ENCODE assay signal across 22 mouse cellular contexts in the genomic region with DNA sequence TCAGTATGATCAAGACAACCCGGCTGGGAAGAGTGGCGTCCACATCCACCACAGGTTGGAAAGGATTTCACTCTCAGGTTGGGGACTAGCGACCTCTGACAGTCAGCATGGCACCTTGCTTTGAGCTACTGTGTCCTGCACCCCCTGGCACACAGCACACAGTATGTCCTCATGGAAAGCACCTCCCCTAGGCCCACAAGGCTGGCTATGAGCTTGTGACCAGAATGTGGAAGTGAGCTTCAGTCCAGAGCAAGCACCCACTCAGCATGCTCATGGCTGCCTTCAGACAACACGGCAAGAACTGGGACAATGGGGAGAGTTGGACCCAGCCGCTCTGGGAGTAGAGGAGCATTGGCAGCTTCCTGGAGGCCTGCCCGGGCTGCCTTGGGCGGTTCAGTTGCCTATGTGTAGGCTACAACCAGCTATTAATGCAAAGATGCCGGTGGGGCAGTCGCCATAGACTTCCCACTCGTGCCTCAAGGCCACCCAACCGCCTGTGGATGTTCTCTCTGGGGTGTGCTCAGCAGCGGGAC.
DNase-seq lines count a peak whose midpoint lies in the region; ATAC-seq and TF ChIP-seq lines count a peak whose summit lies in the region.
"Had no signal": no experiment of that assay in that cellular context is flagged by ENCODE, and none has a peak within 500 bp of the region (broad histone marks: within the 10 kb centered on the region; RNA-seq: fewer than 3 reads in every experiment).

No protein-coding gene starts in this region.

- no peak for ATAC-seq in forebrain, embryonic 11.5 days (replicated peaks; ENCODE audit: low FRiP score)
- ATAC-seq in midbrain, embryonic 15.5 days (replicated peaks) = 0 out of 2 replicates have a peak, but pooled peaks have one; percentile 7
- no peak; the same call in 1 of the 2 replicates for ATAC-seq in midbrain, embryonic 13.5 days
- ATAC-seq in monocyte, adult 5-6 weeks (replicated peaks; ENCODE audit: insufficient number of reproducible peaks, low FRiP score, low TSS enrichment, poor library complexity, severe bottlenecking) = no peak

- TF ChIP-seq CTCF in CH12.LX (conservative IDR thresholded peaks at IDR 0.05 in 1 of 2, IDR thresholded peaks at IDR 0.05 in 1 of 2; ENCODE audit: low read depth in 2 of 2, low read length in 2 of 2) = no peak

- peaks cover 24% of the 10 kb centered on the region for H3K4me1 ChIP-seq in forebrain, embryonic 10.5 days
- no peaks in the 10 kb centered on the region; the same call in 1 of the 2 replicates for H3K4me1 ChIP-seq in forebrain, embryonic 11.5 days (replicated peaks; ENCODE audit: control insufficient read depth, insufficient read depth, low read length)
- H3K4me1 ChIP-seq in midbrain, embryonic 15.5 days = peaks cover 14% of the 10 kb centered on the region
- peaks cover 41% of the 10 kb centered on the region for H3K4me1 ChIP-seq in midbrain, embryonic 13.5 days (replicated peaks)
- peaks cover 20 to 40% of the 10 kb centered on the region in 2 experiments for H3K4me1 ChIP-seq in CH12.LX (ENCODE audit: control insufficient read depth in 1 of 2, insufficient read depth in 2 of 2)
- H3K4me1 ChIP-seq in limb, embryonic 10.5 days = peaks cover 49% of the 10 kb centered on the region

- no peak overlapping the region for H3K9ac ChIP-seq in forebrain, embryonic 11.5 days (ENCODE audit: low read length)
- H3K9ac ChIP-seq in midbrain, embryonic 15.5 days = no peak overlapping the region
- H3K9ac ChIP-seq in midbrain, embryonic 13.5 days (replicated peaks) = no peak overlapping the region
- no peak overlapping the region for H3K9ac ChIP-seq in CH12.LX (ENCODE audit: insufficient read depth, low read depth)
- H3K9ac ChIP-seq: liver, embryonic 14.5 days; neural tube, embryonic 15.5 days had no signal

- H3K4me3 ChIP-seq in forebrain, embryonic 10.5 days = no peak overlapping the region
- H3K4me3 ChIP-seq in forebrain, embryonic 11.5 days (ENCODE audit: low read depth, low read length) = no peak overlapping the region
- no peak overlapping the region for H3K4me3 ChIP-seq in midbrain, embryonic 15.5 days
- H3K4me3 ChIP-seq in midbrain, embryonic 13.5 days (replicated peaks) = no peak overlapping the region
- H3K4me3 ChIP-seq in CH12.LX (replicated peaks in 1 of 3; ENCODE audit: low read depth in 2 of 3, low read length in 2 of 3, poor library complexity in 1 of 3) = peak overlapping the region in 1 of 3 experiments; percentile 11
- H3K4me3 ChIP-seq in limb, embryonic 10.5 days = no peak overlapping the region
- H3K4me3 ChIP-seq: heart, embryonic 10.5 days; left cerebral cortex, adult 2 months; limb, embryonic 12.5 days; myocyte; neural tube, embryonic 15.5 days had no signal

- WGBS in forebrain, embryonic 10.5 days = 92% methylated on average over 12 of the region's 12 CpGs
- WGBS in forebrain, embryonic 11.5 days = 88% methylated on average over 12 of the region's 12 CpGs
- WGBS in midbrain, embryonic 15.5 days = 80% methylated on average over 12 of the region's 12 CpGs
- WGBS in midbrain, embryonic 13.5 days = 81% methylated on average over 12 of the region's 12 CpGs
- WGBS in limb, embryonic 10.5 days = 94% methylated on average over 12 of the region's 12 CpGs

- H3K27ac ChIP-seq in forebrain, embryonic 10.5 days = peak overlapping the region; percentile 36; the same call in 1 of the 2 replicates
- no peak overlapping the region for H3K27ac ChIP-seq in forebrain, embryonic 11.5 days (ENCODE audit: low read depth, low read length)
- no peak overlapping the region for H3K27ac ChIP-seq in midbrain, embryonic 15.5 days
- H3K27ac ChIP-seq in midbrain, embryonic 13.5 days = no peak overlapping the region
- H3K27ac ChIP-seq in CH12.LX (ENCODE audit: insufficient read depth, low read depth) = peak overlapping the region; percentile 15; the same call in 1 of the 2 replicates
- H3K27ac ChIP-seq in limb, embryonic 10.5 days = peak overlapping the region; percentile 33; the same call in 1 of the 2 replicates
- H3K27ac ChIP-seq: heart, embryonic 10.5 days; left cerebral cortex, adult 2 months; liver, embryonic 14.5 days; neural tube, embryonic 15.5 days had no signal

- H3K79me2 ChIP-seq in CH12.LX (replicated peaks; ENCODE audit: control insufficient read depth, extremely low read depth, insufficient read depth, poor library complexity, severe bottlenecking) = no peaks in the 10 kb centered on the region

- H3K4me2 ChIP-seq in forebrain, embryonic 11.5 days (ENCODE audit: low read depth, low read length, severe bottlenecking) = no peak overlapping the region
- H3K4me2 ChIP-seq in midbrain, embryonic 15.5 days = no peak overlapping the region
- H3K4me2 ChIP-seq in midbrain, embryonic 13.5 days (replicated peaks) = no peak overlapping the region
- peak overlapping the region; percentile 42 for H3K4me2 ChIP-seq in CH12.LX (ENCODE audit: insufficient read depth, low read depth, poor library complexity, severe bottlenecking)
- H3K4me2 ChIP-seq: limb, embryonic 12.5 days; neural tube, embryonic 15.5 days had no signal

- H3K27me3 ChIP-seq in forebrain, embryonic 10.5 days (ENCODE audit: poor library complexity, severe bottlenecking) = 0 out of 2 replicates have a peak, but pooled peaks cover 5% of the 10 kb centered on the region
- H3K27me3 ChIP-seq in forebrain, embryonic 11.5 days (ENCODE audit: control insufficient read depth, insufficient read depth, low read length) = no peaks in the 10 kb centered on the region
- no peaks in the 10 kb centered on the region for H3K27me3 ChIP-seq in midbrain, embryonic 15.5 days (replicated peaks)
- no peaks in the 10 kb centered on the region for H3K27me3 ChIP-seq in midbrain, embryonic 13.5 days
- H3K27me3 ChIP-seq in CH12.LX (replicated peaks) = no peaks in the 10 kb centered on the region
- H3K27me3 ChIP-seq in limb, embryonic 10.5 days (ENCODE audit: low read depth, poor library complexity, severe bottlenecking) = no peaks in the 10 kb centered on the region
- H3K27me3 ChIP-seq: limb, embryonic 12.5 days; megakaryocyte, embryonic 14.5 days; neural tube, embryonic 15.5 days had no signal

- in situ Hi-C loops in CH12.LX (cut with MboI; ENCODE audit: low pct_ligation_motif_present, low pct_unique_long_range_greater_than_20kb, low sequenced_read_pairs) = no loop called here

- peaks cover 26% of the 10 kb centered on the region for H3K36me3 ChIP-seq in forebrain, embryonic 10.5 days (replicated peaks)
- no peaks in the 10 kb centered on the region for H3K36me3 ChIP-seq in forebrain, embryonic 11.5 days (ENCODE audit: control insufficient read depth, insufficient read depth, low read length)
- H3K36me3 ChIP-seq in midbrain, embryonic 15.5 days (replicated peaks) = 0 out of 2 replicates have a peak, but pooled peaks cover 6% of the 10 kb centered on the region
- peaks cover 49% of the 10 kb centered on the region for H3K36me3 ChIP-seq in midbrain, embryonic 13.5 days
- H3K36me3 ChIP-seq in CH12.LX (replicated peaks in 1 of 2; ENCODE audit: control insufficient read depth in 1 of 2, insufficient read depth in 1 of 2, low read length in 1 of 2) = peaks cover 9 to 14% of the 10 kb centered on the region in 2 experiments
- peaks cover 27% of the 10 kb centered on the region for H3K36me3 ChIP-seq in limb, embryonic 10.5 days

- TF ChIP-seq RAD21 in CH12.LX (IDR thresholded peaks at IDR 0.05; ENCODE audit: low read depth, low read length) = no peak

- DNase-seq in forebrain, embryonic 10.5 days (ENCODE audit: extremely low spot score, low spot score) = no peak
- no peak for DNase-seq in forebrain, embryonic 11.5 days (ENCODE audit: low spot score)
- no peak for DNase-seq in CH12.LX (ENCODE audit: extremely low read depth)
- no peak for DNase-seq in limb, embryonic 10.5 days (ENCODE audit: low spot score)
- DNase-seq in left cerebral cortex, adult 8-10 months (ENCODE audit: low spot score in 2 of 2) = no peak
- DNase-seq: cerebellum, adult 11-12 months; cerebellum, postnatal 36 days; gastrocnemius, postnatal 36 days; heart, postnatal 10 days; kidney, adult 2 months; kidney, postnatal 14 days; lung, postnatal 10 days had no signal

- no peak for TF ChIP-seq POLR2A in CH12.LX (IDR thresholded peaks at IDR 0.05; ENCODE audit: low read depth, low read length)

- dilution Hi-C loops in CH12.LX (cut with MboI; ENCODE audit: extremely low pct_ligation_motif_present, extremely low pct_unique_long_range_greater_than_20kb, low sequenced_read_pairs) = no loop called here

- no peaks in the 10 kb centered on the region for H3K9me3 ChIP-seq in forebrain, embryonic 10.5 days
- no peaks in the 10 kb centered on the region for H3K9me3 ChIP-seq in forebrain, embryonic 11.5 days (ENCODE audit: control insufficient read depth, low read length)
- H3K9me3 ChIP-seq in midbrain, embryonic 15.5 days = no peaks in the 10 kb centered on the region
- no peaks in the 10 kb centered on the region for H3K9me3 ChIP-seq in midbrain, embryonic 13.5 days
- H3K9me3 ChIP-seq in CH12.LX (replicated peaks; ENCODE audit: low read length) = no peaks in the 10 kb centered on the region
- H3K9me3 ChIP-seq in limb, embryonic 10.5 days (replicated peaks) = no peaks in the 10 kb centered on the region
- H3K9me3 ChIP-seq: heart, embryonic 10.5 days; limb, embryonic 12.5 days; megakaryocyte, embryonic 14.5 days; neural tube, embryonic 15.5 days had no signal

- TF ChIP-seq EP300 in CH12.LX (IDR thresholded peaks at IDR 0.05; ENCODE audit: low read length) = no peak

TF ChIP-seq in CH12.LX, 34 proteins besides CTCF, POLR2A, EP300 and RAD21:
- no peak for TF ChIP-seq SIN3A (IDR thresholded peaks at IDR 0.05; ENCODE audit: low read length)
- peak; percentile 51 for TF ChIP-seq ZKSCAN1 (IDR thresholded peaks at IDR 0.05; ENCODE audit: borderline replicate concordance, low read depth, low read length)

Comparison
In these comparisons a context has a peak if more than half of its experiments do, and no peak if none do; other contexts are left out.
1. H3K27ac ChIP-seq: peak in forebrain, embryonic 10.5 days (single experiment), CH12.LX (single experiment) and limb, embryonic 10.5 days (single experiment); none in forebrain, embryonic 11.5 days (single experiment), midbrain, embryonic 15.5 days (single experiment) and midbrain, embryonic 13.5 days (single experiment).